Mouse (Mus musculus): ENCODE measurements around the gene Map3k3.

Map3k3 gene

GRCm38 (mm10) chr11:106154770-106155169, 70.4 kb downstream of the Map3k3 start:
- in situ Hi-C loops (cut with MboI; ENCODE audit: low pct_unique_long_range_greater_than_20kb in 1 of 2, low sequenced_read_pairs in 2 of 2, unreplicated experiment in 1 of 2), result no loop called here

GRCm38 (mm10) chr11:106155761-106156160, 71.3 kb downstream of the Map3k3 start:
- in situ Hi-C loops (cut with MboI; ENCODE audit: low pct_unique_long_range_greater_than_20kb in 1 of 2, low sequenced_read_pairs in 2 of 2, unreplicated experiment in 1 of 2), result no loop called here

GRCm38 (mm10) chr11:106156257-106156656, 71.8 kb downstream of the Map3k3 start:
- in situ Hi-C loops (cut with MboI; ENCODE audit: low pct_unique_long_range_greater_than_20kb in 1 of 2, low sequenced_read_pairs in 2 of 2, unreplicated experiment in 1 of 2), result no loop called here

GRCm38 (mm10) chr11:106157154-106157553, 72.7 kb downstream of the Map3k3 start:
- in situ Hi-C loops (cut with MboI; ENCODE audit: low pct_unique_long_range_greater_than_20kb in 1 of 2, low sequenced_read_pairs in 2 of 2, unreplicated experiment in 1 of 2), result no loop called here

GRCm38 (mm10) chr11:106158081-106158929, 73.9 kb downstream of the Map3k3 start:
- in situ Hi-C loops (cut with MboI; ENCODE audit: low pct_unique_long_range_greater_than_20kb in 1 of 2, low sequenced_read_pairs in 2 of 2, unreplicated experiment in 1 of 2), result no loop called here

- in situ Hi-C loops (cut with MboI; ENCODE audit: low pct_unique_long_range_greater_than_20kb in 1 of 2, low sequenced_read_pairs in 2 of 2, unreplicated experiment in 1 of 2), result no loop called here
These were observed 74.5 kb downstream of the Map3k3 start for GRCm38 (mm10) chr11:106158930-106159215.

- in situ Hi-C loops (cut with MboI; ENCODE audit: low pct_unique_long_range_greater_than_20kb in 1 of 2, low sequenced_read_pairs in 2 of 2, unreplicated experiment in 1 of 2), result no loop called here
These were observed 75.0 kb downstream of the Map3k3 start for GRCm38 (mm10) chr11:106159216-106159920.

- in situ Hi-C loops (cut with MboI; ENCODE audit: low pct_unique_long_range_greater_than_20kb in 1 of 2, low sequenced_read_pairs in 2 of 2, unreplicated experiment in 1 of 2), result no loop called here
These were observed 75.8 kb downstream of the Map3k3 start for GRCm38 (mm10) chr11:106159921-106160840.

GRCm38 (mm10) chr11:106160841-106161721, 76.7 kb downstream of the Map3k3 start, which contains the start of the genes Gm10840 and Limd2:
TSS of gene Gm10840 (plus strand) at chr11:106160850.
TSS of gene Limd2 (minus strand) at chr11:106160860.
- in situ Hi-C loops (cut with MboI; ENCODE audit: low pct_unique_long_range_greater_than_20kb in 1 of 2, low sequenced_read_pairs in 2 of 2, unreplicated experiment in 1 of 2), result no loop called here

GRCm38 (mm10) chr11:106162237-106162636, 77.8 kb downstream of the Map3k3 start:
- in situ Hi-C loops (cut with MboI; ENCODE audit: low pct_unique_long_range_greater_than_20kb in 1 of 2, low sequenced_read_pairs in 2 of 2, unreplicated experiment in 1 of 2), result no loop called here

GRCm38 (mm10) chr11:106163546-106163945, 79.1 kb downstream of the Map3k3 start:
- in situ Hi-C loops (cut with MboI; ENCODE audit: low pct_unique_long_range_greater_than_20kb in 1 of 2, low sequenced_read_pairs in 2 of 2, unreplicated experiment in 1 of 2), result no loop called here

- in situ Hi-C loops (cut with MboI; ENCODE audit: low pct_unique_long_range_greater_than_20kb in 1 of 2, low sequenced_read_pairs in 2 of 2, unreplicated experiment in 1 of 2), result no loop called here
These were observed 80.3 kb downstream of the Map3k3 start for GRCm38 (mm10) chr11:106164601-106165180.

- in situ Hi-C loops (cut with MboI; ENCODE audit: low pct_unique_long_range_greater_than_20kb in 1 of 2, low sequenced_read_pairs in 2 of 2, unreplicated experiment in 1 of 2), result no loop called here
These were observed 83.0 kb downstream of the Map3k3 start for GRCm38 (mm10) chr11:106167435-106167834.

GRCm38 (mm10) chr11:106170807-106171206, 86.4 kb downstream of the Map3k3 start:
- in situ Hi-C loops (cut with MboI; ENCODE audit: low pct_unique_long_range_greater_than_20kb in 1 of 2, low sequenced_read_pairs in 2 of 2, unreplicated experiment in 1 of 2), result no loop called here

GRCm38 (mm10) chr11:106173228-106173627, 88.8 kb downstream of the Map3k3 start:
- in situ Hi-C loops (cut with MboI; ENCODE audit: low pct_unique_long_range_greater_than_20kb in 1 of 2, low sequenced_read_pairs in 2 of 2, unreplicated experiment in 1 of 2), result no loop called here

- in situ Hi-C loops (cut with MboI; ENCODE audit: low pct_unique_long_range_greater_than_20kb in 1 of 2, low sequenced_read_pairs in 2 of 2, unreplicated experiment in 1 of 2), result no loop called here
These were observed 90.0 kb downstream of the Map3k3 start for GRCm38 (mm10) chr11:106174372-106174771.

- in situ Hi-C loops (cut with MboI; ENCODE audit: low pct_unique_long_range_greater_than_20kb in 1 of 2, low sequenced_read_pairs in 2 of 2, unreplicated experiment in 1 of 2), result no loop called here
These were observed 90.7 kb downstream of the Map3k3 start for GRCm38 (mm10) chr11:106175081-106175480.

GRCm38 (mm10) chr11:106176372-106176771, 92.0 kb downstream of the Map3k3 start:
- in situ Hi-C loops (cut with MboI; ENCODE audit: low pct_unique_long_range_greater_than_20kb in 1 of 2, low sequenced_read_pairs in 2 of 2, unreplicated experiment in 1 of 2), result no loop called here

Measured in mouse embryonic stem cell (cell line).